Mouse (Mus musculus) midbrain, embryonic 12.5 days (tissue): ENCODE measurements around the gene Wipf1. TPM values are rescaled to one million over a fixed set of nuclear protein-coding genes. Genes with fewer than 3 reads are reported as not detected.

Experiments used
- ATAC-seq: fragments of 200-750 bp; cut with Nextera tagmentation; 2 replicates; pipeline ENCODE4 v1.8.0; 2017; ENCODE audit warnings: low read depth, moderate TSS enrichment, moderate library complexity; ENCODE audit not compliant: low FRiP score
- H3K27ac ChIP-seq: fragments of 300-500 bp; sonication (generic); replicated peaks from 2 replicates; pipeline ENCODE4 v1.5.1; 2016; ENCODE audit warnings: mild to moderate bottlenecking
- H3K27me3 ChIP-seq: fragments of 300-500 bp; sonication (generic); 2 replicates; pipeline ENCODE4 v1.6.1; 2016; ENCODE audit warnings: mild to moderate bottlenecking
- H3K36me3 ChIP-seq: fragments of 300-500 bp; sonication (generic); 2 replicates; pipeline ENCODE4 v1.6.1; 2016
- H3K4me1 ChIP-seq: fragments of 300-500 bp; sonication (generic); 2 replicates; pipeline ENCODE4 v1.6.1; 2016
- H3K4me2 ChIP-seq: fragments of 300-500 bp; sonication (generic); replicated peaks from 2 replicates; pipeline ENCODE4 v1.6.1; 2016; ENCODE audit warnings: mild to moderate bottlenecking, moderate library complexity
- H3K4me3 ChIP-seq: fragments of 300-500 bp; sonication (generic); 2 replicates; pipeline ENCODE4 v1.5.1; 2016; ENCODE audit warnings: mild to moderate bottlenecking
- H3K9ac ChIP-seq: fragments of 300-500 bp; sonication (generic); replicated peaks from 2 replicates; pipeline ENCODE4 v1.6.1; 2016; ENCODE audit warnings: mild to moderate bottlenecking, moderate library complexity
- H3K9me3 ChIP-seq: fragments of 300-500 bp; sonication (generic); 2 replicates; pipeline ENCODE4 v1.6.1; 2016; ENCODE audit warnings: mild to moderate bottlenecking
- WGBS: fragments of 180-500 bp; shearing (Covaris S2); methylation state at CpG from one replicate; pipeline ENCODE4 v1.1.7; 2016; 5-methylcytosine and 5-hydroxymethylcytosine counted together
- polyA plus RNA-seq: library from polyadenylated mRNA; unstranded; fragments of >200 nt; fragmentation: Nextera tagmentation; extraction: Ambion mirVana; gene quantifications from 2 replicates; pipeline ENCODE4 v1.2.1, GENCODE M21; 2016

Wipf1 gene
- polyA plus RNA-seq, 1 experiment from 2014 or later, result 5.3 TPM

DNA sequence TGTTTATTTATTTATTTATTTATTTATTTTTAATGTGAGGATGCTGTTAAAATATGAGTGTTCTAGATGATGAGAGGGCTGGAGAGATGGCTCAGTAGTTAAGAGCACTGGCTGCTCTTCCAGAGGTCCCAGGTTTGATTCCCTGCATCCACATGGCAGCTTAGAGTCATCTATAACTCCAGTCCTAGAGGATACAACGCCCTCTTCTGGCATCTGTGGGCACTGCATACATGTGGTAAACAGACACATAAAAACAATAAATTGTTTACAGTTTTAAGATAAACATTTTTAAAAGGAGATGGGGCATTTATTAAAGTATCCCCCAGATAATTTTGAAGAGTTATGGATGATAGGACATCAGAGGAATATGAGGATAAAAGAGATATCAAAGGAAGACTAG lies 10.2 kb upstream of the Wipf1 start:
- WGBS, result 43% methylated on average over 1 of the region's 1 CpGs
- ATAC-seq, result no peak
- no peak overlapping the region for H3K27ac ChIP-seq

DNA sequence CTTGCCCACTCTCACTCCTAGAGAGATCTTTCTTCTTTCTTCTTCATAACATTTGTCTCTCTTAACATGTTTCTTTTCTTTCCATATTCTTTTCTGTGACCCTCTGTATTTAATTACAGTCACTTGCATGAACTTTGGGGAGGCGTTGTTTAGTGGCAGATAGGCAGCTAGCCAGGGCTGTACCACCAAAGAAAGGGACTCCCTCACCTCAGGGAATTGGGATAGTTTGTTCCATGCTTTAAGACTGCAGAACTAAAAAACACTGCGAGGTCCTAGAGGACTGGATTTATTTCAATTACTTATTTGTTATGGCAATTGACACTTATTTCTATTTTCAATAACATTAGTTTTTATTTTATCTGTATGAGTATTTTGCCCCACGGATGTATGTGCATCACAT lies 9.6 kb upstream of the Wipf1 start:
- WGBS, result 84% methylated on average over 3 of the region's 3 CpGs
- Histone ChIP-seq H3K9ac (no peak overlapping the region), H3K4me1 (peaks cover 5% of the 10 kb centered on the region; the same call in 1 of the 2 replicates), H3K27me3 (peaks cover 6% of the 10 kb centered on the region; the same call in 1 of the 2 replicates), H3K36me3 (no peaks in the 10 kb centered on the region), H3K27ac (no peak overlapping the region), H3K9me3 (no peaks in the 10 kb centered on the region), H3K4me2 (no peak overlapping the region), H3K4me3 (no peak overlapping the region)
- no peak for ATAC-seq

More for the DNA sequence above, 10.2 kb upstream of the Wipf1 start:
- Histone ChIP-seq H3K9me3 (no peaks in the 10 kb centered on the region), H3K27me3 (peaks cover 6% of the 10 kb centered on the region; the same call in 1 of the 2 replicates), H3K4me1 (peaks cover 5% of the 10 kb centered on the region; the same call in 1 of the 2 replicates), H3K36me3 (no peaks in the 10 kb centered on the region), H3K4me2 (no peak overlapping the region), H3K4me3 (no peak overlapping the region), H3K9ac (no peak overlapping the region)

DNA sequence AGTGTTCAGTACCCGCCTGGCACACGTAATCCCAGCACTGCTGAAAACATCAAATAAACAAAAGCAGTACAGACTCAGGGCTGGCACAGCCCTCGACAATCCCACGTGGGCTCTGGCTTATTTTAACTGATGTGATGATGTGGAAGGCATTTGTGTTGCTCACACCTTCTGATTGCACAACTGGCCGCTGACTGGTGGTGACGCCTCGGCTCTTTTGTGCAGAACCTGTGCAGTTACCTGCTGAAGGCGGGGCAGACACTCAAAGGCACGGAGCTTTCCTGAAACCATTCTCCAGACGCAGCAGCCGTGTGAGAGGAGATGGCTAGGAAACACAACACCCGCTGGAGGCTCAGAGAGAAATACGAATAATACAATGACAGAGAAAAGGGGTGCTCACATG lies 9.1 kb upstream of the Wipf1 start:
- no peak for ATAC-seq
- Histone ChIP-seq H3K4me2 (no peak overlapping the region), H3K9ac (no peak overlapping the region), H3K36me3 (no peaks in the 10 kb centered on the region), H3K27me3 (peaks cover 6% of the 10 kb centered on the region; the same call in 1 of the 2 replicates), H3K27ac (no peak overlapping the region), H3K4me1 (peaks cover 5% of the 10 kb centered on the region; the same call in 1 of the 2 replicates), H3K4me3 (no peak overlapping the region), H3K9me3 (no peaks in the 10 kb centered on the region)
- WGBS, result 86% methylated on average over 13 of the region's 13 CpGs

DNA sequence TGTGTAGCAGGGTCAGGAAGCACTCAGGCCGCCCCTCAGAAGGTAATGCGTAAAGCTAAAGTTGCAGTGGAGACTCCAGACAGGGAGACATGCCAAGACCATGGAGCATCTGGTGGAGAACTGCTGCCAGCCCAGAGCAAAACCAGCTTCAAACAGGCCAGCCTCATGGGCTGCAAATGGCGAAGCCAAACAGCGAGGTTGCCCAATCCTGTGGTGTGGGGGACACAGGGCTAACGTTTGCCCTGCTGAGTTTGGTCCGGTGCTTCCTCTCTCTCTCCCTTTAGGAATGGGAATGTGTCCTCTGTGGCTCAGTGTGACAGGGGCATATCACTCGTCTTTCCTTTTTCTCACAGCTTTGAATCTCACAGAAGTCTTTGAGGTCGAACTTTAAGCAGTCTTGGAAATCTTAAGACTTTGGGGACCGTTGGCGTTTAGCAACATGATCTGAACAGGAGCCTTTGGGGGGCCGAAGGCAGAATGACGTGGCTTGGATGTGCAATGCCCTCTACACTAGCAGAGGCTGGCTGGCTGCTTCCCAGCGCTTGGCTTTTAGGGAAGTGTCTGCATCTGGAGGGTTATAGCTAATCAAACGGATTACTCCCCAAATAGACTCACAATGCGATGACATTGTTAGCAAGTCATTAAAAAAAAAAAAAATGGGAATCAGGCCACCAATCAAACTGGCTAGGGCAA lies 6.7 kb upstream of the Wipf1 start:
- Histone ChIP-seq H3K36me3 (no peaks in the 10 kb centered on the region), H3K4me2 (no peak overlapping the region), H3K4me1 (peaks cover 5% of the 10 kb centered on the region; the same call in 1 of the 2 replicates), H3K27ac (no peak overlapping the region), H3K27me3 (peaks cover 7% of the 10 kb centered on the region; the same call in 1 of the 2 replicates), H3K9me3 (no peaks in the 10 kb centered on the region), H3K9ac (no peak overlapping the region), H3K4me3 (no peak overlapping the region)
- ATAC-seq, result no peak
- WGBS, result 82% methylated on average over 15 of the region's 15 CpGs

DNA sequence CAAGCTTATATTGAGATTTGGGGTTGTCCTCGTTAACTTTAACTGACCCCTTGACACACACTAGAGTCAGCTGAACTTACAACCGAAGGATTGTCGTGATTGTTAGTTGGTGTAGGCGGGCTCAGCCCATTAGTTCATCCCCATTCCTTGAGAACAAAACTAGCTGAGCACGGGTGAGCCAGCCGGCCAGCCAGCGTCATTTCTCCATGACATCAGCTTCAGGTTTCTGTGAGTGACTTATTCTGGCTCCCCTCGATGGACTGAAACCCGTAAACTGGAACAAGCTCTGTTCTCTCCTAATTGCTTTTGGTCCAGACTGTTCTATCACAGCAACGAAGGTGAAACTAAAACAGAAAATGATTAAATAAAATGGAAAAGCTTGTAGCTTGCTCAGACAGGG lies 5.2 kb upstream of the Wipf1 start:
- no peak overlapping the region for H3K4me2 ChIP-seq
- no peaks in the 10 kb centered on the region for H3K36me3 ChIP-seq
- ATAC-seq, result no peak
- 0 out of 2 replicates have a peak, but pooled peaks cover 10% of the 10 kb centered on the region for H3K27me3 ChIP-seq
- no peaks in the 10 kb centered on the region for H3K9me3 ChIP-seq
- 82% methylated on average over 10 of the region's 10 CpGs for WGBS
- no peak overlapping the region for H3K27ac ChIP-seq
- no peak overlapping the region for H3K4me3 ChIP-seq
- H3K4me1 ChIP-seq, result peaks cover 9% of the 10 kb centered on the region
- no peak overlapping the region for H3K9ac ChIP-seq

DNA sequence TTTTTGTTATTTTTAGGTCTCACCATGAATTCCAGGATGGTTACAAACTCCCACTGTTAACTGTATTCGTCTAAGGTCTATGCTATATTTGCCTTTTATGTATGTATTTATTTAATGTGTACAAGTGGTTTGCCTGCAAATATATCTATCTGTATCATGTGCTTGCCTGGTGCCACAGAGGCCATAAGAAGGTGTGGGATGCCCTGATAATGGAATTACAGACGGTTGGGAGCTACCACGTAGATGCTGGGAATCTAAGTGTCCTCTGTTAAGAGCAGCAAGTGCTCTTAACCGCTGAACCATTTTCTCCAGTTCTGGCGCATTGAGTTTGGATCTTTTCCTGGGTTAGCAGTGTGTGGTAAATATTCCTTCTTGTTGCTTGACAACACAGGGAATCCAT lies 953 bp upstream of the Wipf1 start:
- Histone ChIP-seq H3K4me1 (peaks cover 26% of the 10 kb centered on the region), H3K9me3 (no peaks in the 10 kb centered on the region), H3K27me3 (peaks cover 21% of the 10 kb centered on the region; the same call in 1 of the 2 replicates), H3K36me3 (no peaks in the 10 kb centered on the region), H3K4me2 (no peak overlapping the region; the same call in 1 of the 2 replicates), H3K9ac (no peak overlapping the region), H3K4me3 (no peak overlapping the region), H3K27ac (no peak overlapping the region)
- WGBS, result 66% methylated on average over 5 of the region's 5 CpGs
- ATAC-seq, result no peak

DNA sequence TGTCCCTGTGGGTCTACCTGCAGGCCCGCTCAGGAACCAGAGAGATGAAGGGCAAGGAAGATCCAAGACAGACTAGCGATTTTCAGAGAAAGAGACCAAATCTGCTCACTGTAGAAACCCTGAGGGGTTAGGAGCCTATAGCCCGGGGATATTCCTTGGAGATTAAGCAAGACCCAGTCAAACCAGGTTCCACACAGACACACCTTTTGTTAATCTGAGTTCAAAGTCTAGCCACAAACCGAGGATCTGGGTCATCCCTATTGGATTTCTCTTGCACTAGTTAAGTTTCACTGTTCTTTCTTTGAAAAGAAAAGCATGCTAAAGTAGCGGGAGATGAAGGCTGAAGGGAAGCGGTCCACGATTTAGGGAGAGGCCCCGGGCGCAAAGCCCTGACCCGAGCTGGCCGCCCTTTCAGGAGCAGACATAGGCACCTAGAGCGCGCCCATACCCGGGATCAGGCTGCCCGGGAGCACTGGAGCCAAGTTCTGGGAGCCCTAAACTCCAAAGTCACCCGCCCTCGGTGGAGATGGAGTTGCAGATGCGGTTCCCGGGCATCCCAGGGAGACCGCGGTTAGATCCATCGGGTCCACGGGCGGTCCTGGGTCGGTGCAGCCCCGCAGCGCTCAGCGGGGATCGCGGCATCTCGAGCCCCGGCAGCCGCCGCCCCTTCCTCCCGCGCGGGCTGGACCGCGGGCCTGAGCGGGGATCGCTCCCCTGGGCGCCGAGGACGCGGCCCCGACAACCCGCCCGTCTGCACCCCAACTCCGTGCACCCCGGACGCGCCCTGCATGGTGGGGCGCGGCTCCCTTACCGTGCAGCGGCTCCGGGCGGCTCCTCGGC lies 798 bp downstream of the Wipf1 start:
- Histone ChIP-seq H3K27me3 (peaks cover 21% of the 10 kb centered on the region; the same call in 1 of the 2 replicates), H3K4me1 (peaks cover 26% of the 10 kb centered on the region), H3K4me3 (peak overlapping the region; percentile 89), H3K9ac (peak overlapping the region; percentile 91), H3K27ac (peak overlapping the region; percentile 49), H3K9me3 (no peaks in the 10 kb centered on the region), H3K36me3 (no peaks in the 10 kb centered on the region), H3K4me2 (peak overlapping the region; percentile 90)
- peak; percentile 79 for ATAC-seq
- 2% methylated on average over 57 of the region's 59 CpGs for WGBS

DNA sequence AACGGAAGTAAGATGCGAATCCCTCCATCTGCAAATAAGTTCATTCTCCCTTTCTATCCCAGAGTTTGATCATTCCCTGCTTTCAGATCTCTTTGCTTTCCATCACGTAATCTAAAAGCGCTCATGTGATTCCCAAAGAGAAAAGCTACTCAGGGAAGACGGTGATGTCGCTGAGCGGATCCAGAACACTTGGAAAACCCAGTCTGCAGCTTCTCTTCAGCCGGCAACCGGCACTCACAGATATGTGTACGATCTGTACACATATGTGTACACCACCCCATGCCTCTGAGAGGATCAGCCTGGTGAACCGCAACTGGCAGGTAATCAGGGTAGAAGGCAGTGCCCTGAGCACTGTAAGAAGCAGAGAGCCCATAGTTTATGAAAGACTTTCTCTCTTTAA lies 1.6 kb downstream of the Wipf1 start:
- peaks cover 26% of the 10 kb centered on the region for H3K4me1 ChIP-seq
- H3K27me3 ChIP-seq, result peaks cover 21% of the 10 kb centered on the region; the same call in 1 of the 2 replicates
- H3K9me3 ChIP-seq, result no peaks in the 10 kb centered on the region
- no peaks in the 10 kb centered on the region for H3K36me3 ChIP-seq
- peak overlapping the region; percentile 90 for H3K4me2 ChIP-seq
- no peak for ATAC-seq
- no peak overlapping the region for H3K9ac ChIP-seq
- WGBS, result 80% methylated on average over 11 of the region's 11 CpGs
- no peak overlapping the region for H3K4me3 ChIP-seq
- no peak overlapping the region for H3K27ac ChIP-seq

DNA sequence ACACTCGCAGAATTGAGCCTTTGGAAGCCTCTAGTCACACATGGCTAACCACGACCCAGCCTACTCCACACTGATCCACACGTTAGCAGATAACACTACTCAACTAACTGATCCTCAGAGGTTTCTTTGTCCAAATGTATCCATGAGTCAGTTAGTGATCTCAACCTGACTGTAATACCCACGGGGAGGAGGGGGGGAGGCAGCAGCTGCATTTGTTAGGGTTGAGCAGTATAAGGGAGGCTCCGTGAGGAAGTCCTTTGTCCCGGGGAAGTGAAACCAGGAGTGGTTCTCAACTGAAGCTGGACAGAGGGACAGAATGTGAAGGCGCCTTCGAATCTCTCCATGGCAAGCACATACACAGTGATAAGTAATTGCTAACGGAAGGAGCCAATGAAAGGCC lies 2.8 kb downstream of the Wipf1 start:
- WGBS, result 72% methylated on average over 9 of the region's 9 CpGs
- no peak overlapping the region for H3K4me2 ChIP-seq
- no peaks in the 10 kb centered on the region for H3K36me3 ChIP-seq
- peaks cover 21% of the 10 kb centered on the region; the same call in 1 of the 2 replicates for H3K27me3 ChIP-seq
- H3K9ac ChIP-seq, result no peak overlapping the region
- no peak overlapping the region for H3K4me3 ChIP-seq
- H3K4me1 ChIP-seq, result peaks cover 33% of the 10 kb centered on the region
- H3K9me3 ChIP-seq, result no peaks in the 10 kb centered on the region
- no peak overlapping the region for H3K27ac ChIP-seq
- no peak for ATAC-seq

DNA sequence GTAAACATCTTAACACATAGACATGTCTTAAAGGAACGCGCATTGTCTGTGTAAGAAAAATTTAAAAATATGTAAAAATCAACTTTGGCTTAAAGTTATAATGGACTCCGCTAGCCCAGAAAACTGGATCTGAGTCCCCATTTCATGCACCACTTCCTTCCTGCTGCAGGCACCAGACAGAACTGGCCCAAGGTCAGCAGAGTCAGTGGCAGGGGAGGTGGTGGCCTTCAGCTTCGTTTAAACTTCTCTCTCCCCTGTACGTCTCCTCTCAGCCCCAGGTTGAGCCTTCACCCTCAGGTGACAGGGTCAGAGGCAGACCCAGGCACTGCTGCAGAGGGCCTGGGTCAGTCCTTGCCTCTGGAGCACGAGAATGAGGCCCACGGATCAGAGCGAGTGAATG lies 6.6 kb downstream of the Wipf1 start:
- ATAC-seq, result no peak
- WGBS, result 73% methylated on average over 8 of the region's 8 CpGs
- Histone ChIP-seq H3K27ac (no peak overlapping the region), H3K9me3 (no peaks in the 10 kb centered on the region), H3K27me3 (peaks cover 6% of the 10 kb centered on the region; the same call in 1 of the 2 replicates), H3K9ac (no peak overlapping the region), H3K36me3 (no peaks in the 10 kb centered on the region), H3K4me1 (peaks cover 14% of the 10 kb centered on the region; the same call in 1 of the 2 replicates), H3K4me3 (no peak overlapping the region), H3K4me2 (no peak overlapping the region)

DNA sequence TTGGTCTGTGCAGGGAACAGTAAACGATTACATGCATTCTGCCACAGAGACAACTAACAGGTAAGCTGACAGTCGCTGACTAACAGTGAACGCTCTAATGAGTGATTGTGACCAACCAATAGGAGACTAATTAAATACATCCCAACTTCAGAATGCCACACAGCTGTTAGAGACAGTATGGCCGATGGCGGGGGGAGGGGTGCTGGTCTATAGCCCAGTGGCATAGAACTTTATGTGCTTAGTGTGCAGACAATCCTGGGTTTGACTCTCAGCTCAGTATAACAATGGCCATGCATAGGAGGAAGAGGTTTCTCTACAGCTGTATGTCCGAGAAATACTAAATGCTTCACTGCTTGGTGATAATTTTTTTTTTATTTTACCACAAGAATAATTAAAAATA lies 7.2 kb downstream of the Wipf1 start:
- Histone ChIP-seq H3K4me2 (no peak overlapping the region), H3K27ac (no peak overlapping the region), H3K36me3 (no peaks in the 10 kb centered on the region), H3K9ac (no peak overlapping the region), H3K4me3 (no peak overlapping the region), H3K9me3 (no peaks in the 10 kb centered on the region), H3K27me3 (peaks cover 6% of the 10 kb centered on the region; the same call in 1 of the 2 replicates), H3K4me1 (peaks cover 11% of the 10 kb centered on the region; the same call in 1 of the 2 replicates)
- 76% methylated on average over 6 of the region's 6 CpGs for WGBS
- ATAC-seq, result no peak

DNA sequence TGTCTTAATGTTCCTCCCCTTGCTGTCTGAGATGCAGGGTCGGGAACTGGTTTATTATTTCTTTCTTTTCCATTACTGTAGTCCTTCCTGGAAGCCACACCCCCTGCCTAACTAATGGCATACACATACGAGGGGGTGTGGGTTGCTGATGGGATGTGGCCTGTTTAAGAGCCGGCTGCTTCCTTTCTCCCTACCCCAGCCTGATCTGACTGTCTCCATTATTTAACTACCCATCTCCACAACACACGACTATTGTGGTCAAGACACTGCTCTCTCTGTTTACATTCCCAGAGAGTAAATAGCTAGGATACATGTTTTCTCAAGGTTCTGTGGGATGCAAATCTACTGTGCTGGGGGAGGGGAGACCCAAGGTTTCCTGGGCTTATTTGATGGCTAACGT lies 7.8 kb downstream of the Wipf1 start:
- H3K27ac ChIP-seq, result no peak overlapping the region
- ATAC-seq, result no peak
- 0 out of 2 replicates have a peak, but pooled peaks cover under 1% of the 10 kb centered on the region for H3K27me3 ChIP-seq
- no peak overlapping the region for H3K9ac ChIP-seq
- no peak overlapping the region for H3K4me3 ChIP-seq
- peaks cover 7% of the 10 kb centered on the region; the same call in 1 of the 2 replicates for H3K4me1 ChIP-seq
- H3K9me3 ChIP-seq, result no peaks in the 10 kb centered on the region
- H3K4me2 ChIP-seq, result no peak overlapping the region
- H3K36me3 ChIP-seq, result no peaks in the 10 kb centered on the region
- WGBS, result 41% methylated on average over 5 of the region's 5 CpGs
